Mouse (Mus musculus): ENCODE results near the gene Stxbp6. TPM values are rescaled to one million over a fixed set of nuclear protein-coding genes. Genes with fewer than 3 reads are reported as not detected.
A peak's percentile ranks its signal among the peaks of the same experiment; 100 is the strongest.

The Stxbp6 gene
- total and polyA plus RNA-seq, 2 experiments from 2014 or later, result 18.6 to 19.3 TPM

- Histone ChIP-seq H3K36me3 (ENCODE audit: insufficient read depth, low read length) (no peaks in the 10 kb centered on the region), H3K9ac (replicated peaks; ENCODE audit: low read length) (no peak overlapping the region), H3K4me2 (ENCODE audit: low read depth, low read length) (no peak overlapping the region), H3K9me3 (ENCODE audit: low read length) (no peaks in the 10 kb centered on the region), H3K27me3 (ENCODE audit: insufficient read depth, low read length) (no peaks in the 10 kb centered on the region), H3K27ac (no peak overlapping the region), H3K4me1 (ENCODE audit: insufficient read depth, low read length) (no peaks in the 10 kb centered on the region), H3K4me3 (ENCODE audit: low read length) (no peak overlapping the region)
- no peak for TF ChIP-seq CTCF (IDR thresholded peaks at IDR 0.05; ENCODE audit: low read depth)
- whole genome bisulfite sequencing, result 73% methylated on average over 8 of the region's 8 CpGs
- no peak for DNase-seq (ENCODE audit: low spot score)
- ATAC-seq, result no peak
Measured at GRCm38 (mm10) chr12:44939106-44939505, 135.4 kb downstream of the Stxbp6 start.

DNA sequence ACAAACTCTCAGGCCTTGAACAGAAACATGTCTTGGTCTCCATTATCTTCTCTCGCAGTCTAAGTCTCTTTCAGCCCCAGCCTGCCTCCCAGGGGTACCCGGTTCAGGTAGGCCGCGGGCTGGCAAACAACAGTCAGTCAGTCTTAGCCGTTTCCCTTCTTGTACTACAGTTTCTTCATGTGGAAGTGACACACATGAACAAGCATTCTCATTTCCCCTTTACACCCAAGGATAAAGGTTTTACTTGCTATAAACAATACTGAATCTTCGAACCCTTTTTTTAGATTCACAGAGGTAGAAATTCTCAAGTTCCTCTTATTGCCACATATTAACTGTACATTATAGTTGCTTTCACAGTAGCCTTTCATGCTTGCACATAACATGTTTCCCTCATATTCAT, 141.6 kb downstream of the Stxbp6 start:
- no peaks in the 10 kb centered on the region for H3K27me3 ChIP-seq (ENCODE audit: insufficient read depth, low read length)
- H3K4me3 ChIP-seq (ENCODE audit: low read length), result no peak overlapping the region
- DNase-seq (ENCODE audit: low spot score) (no peak), ATAC-seq (no peak)
- no peak overlapping the region for H3K9ac ChIP-seq (replicated peaks; ENCODE audit: low read length)
- 84% methylated on average over 6 of the region's 6 CpGs for WGBS
- no peaks in the 10 kb centered on the region for H3K4me1 ChIP-seq (ENCODE audit: insufficient read depth, low read length)
- no peaks in the 10 kb centered on the region for H3K36me3 ChIP-seq (ENCODE audit: insufficient read depth, low read length)
- TF ChIP-seq CTCF (IDR thresholded peaks at IDR 0.05; ENCODE audit: low read depth), result no peak
- no peak overlapping the region for H3K27ac ChIP-seq
- H3K9me3 ChIP-seq (ENCODE audit: low read length), result no peaks in the 10 kb centered on the region
- H3K4me2 ChIP-seq (ENCODE audit: low read depth, low read length), result no peak overlapping the region

- no peaks in the 10 kb centered on the region for H3K4me1 ChIP-seq (ENCODE audit: insufficient read depth, low read length)
- H3K4me2 ChIP-seq (ENCODE audit: low read depth, low read length), result no peak overlapping the region
- H3K36me3 ChIP-seq (ENCODE audit: insufficient read depth, low read length), result no peaks in the 10 kb centered on the region
- WGBS, result 82% methylated on average over 7 of the region's 7 CpGs
- H3K4me3 ChIP-seq (ENCODE audit: low read length), result no peak overlapping the region
- DNase-seq (ENCODE audit: low spot score), result no peak
- H3K27me3 ChIP-seq (ENCODE audit: insufficient read depth, low read length), result no peaks in the 10 kb centered on the region
- no peak for ATAC-seq
- no peak for TF ChIP-seq CTCF (IDR thresholded peaks at IDR 0.05; ENCODE audit: low read depth)
- no peaks in the 10 kb centered on the region for H3K9me3 ChIP-seq (ENCODE audit: low read length)
- H3K27ac ChIP-seq, result no peak overlapping the region
- H3K9ac ChIP-seq (replicated peaks; ENCODE audit: low read length), result no peak overlapping the region
Measured at GRCm38 (mm10) chr12:44931716-44932115, 142.8 kb downstream of the Stxbp6 start.

DNA sequence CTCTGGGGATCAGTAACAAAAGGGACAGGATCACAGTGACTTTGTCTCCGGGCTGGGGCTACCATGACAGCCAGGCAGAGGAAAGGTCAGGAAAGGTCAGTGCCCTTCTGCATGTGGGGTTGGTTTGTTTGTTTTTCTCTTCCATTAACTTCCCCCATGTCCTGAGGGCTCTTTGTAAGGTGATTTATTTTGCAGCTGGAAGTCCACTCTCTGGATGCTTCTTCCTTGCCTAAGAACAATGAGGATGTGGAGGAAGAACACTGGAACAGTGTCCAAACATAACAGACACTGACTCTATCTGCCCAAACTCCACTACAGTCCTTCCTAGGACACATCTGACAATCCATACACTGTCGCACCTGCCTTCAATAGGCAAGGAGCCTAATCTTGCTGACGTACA, 146.1 kb downstream of the Stxbp6 start:
- Histone ChIP-seq H3K36me3 (ENCODE audit: insufficient read depth, low read length) (no peaks in the 10 kb centered on the region), H3K4me1 (ENCODE audit: insufficient read depth, low read length) (no peaks in the 10 kb centered on the region), H3K9me3 (ENCODE audit: low read length) (no peaks in the 10 kb centered on the region), H3K9ac (replicated peaks; ENCODE audit: low read length) (no peak overlapping the region), H3K27me3 (ENCODE audit: insufficient read depth, low read length) (no peaks in the 10 kb centered on the region), H3K4me3 (ENCODE audit: low read length) (no peak overlapping the region), H3K4me2 (ENCODE audit: low read depth, low read length) (no peak overlapping the region), H3K27ac (no peak overlapping the region)
- WGBS, result 32% methylated on average over 3 of the region's 3 CpGs
- DNase-seq (ENCODE audit: low spot score), result no peak
- no peak for TF ChIP-seq CTCF (IDR thresholded peaks at IDR 0.05; ENCODE audit: low read depth)
- no peak for ATAC-seq

- Histone ChIP-seq H3K4me1 (ENCODE audit: insufficient read depth, low read length) (no peaks in the 10 kb centered on the region), H3K27me3 (ENCODE audit: insufficient read depth, low read length) (no peaks in the 10 kb centered on the region), H3K27ac (no peak overlapping the region), H3K9me3 (ENCODE audit: low read length) (no peaks in the 10 kb centered on the region), H3K9ac (replicated peaks; ENCODE audit: low read length) (no peak overlapping the region), H3K4me3 (ENCODE audit: low read length) (no peak overlapping the region), H3K4me2 (ENCODE audit: low read depth, low read length) (no peak overlapping the region), H3K36me3 (ENCODE audit: insufficient read depth, low read length) (no peaks in the 10 kb centered on the region)
- DNase-seq (ENCODE audit: low spot score), result peak; percentile 61
- 49% methylated on average over 3 of the region's 3 CpGs for WGBS
- no peak for TF ChIP-seq CTCF (IDR thresholded peaks at IDR 0.05; ENCODE audit: low read depth)
- ATAC-seq, result no peak
Measured at GRCm38 (mm10) chr12:44925901-44926300, 148.6 kb downstream of the Stxbp6 start.

DNA sequence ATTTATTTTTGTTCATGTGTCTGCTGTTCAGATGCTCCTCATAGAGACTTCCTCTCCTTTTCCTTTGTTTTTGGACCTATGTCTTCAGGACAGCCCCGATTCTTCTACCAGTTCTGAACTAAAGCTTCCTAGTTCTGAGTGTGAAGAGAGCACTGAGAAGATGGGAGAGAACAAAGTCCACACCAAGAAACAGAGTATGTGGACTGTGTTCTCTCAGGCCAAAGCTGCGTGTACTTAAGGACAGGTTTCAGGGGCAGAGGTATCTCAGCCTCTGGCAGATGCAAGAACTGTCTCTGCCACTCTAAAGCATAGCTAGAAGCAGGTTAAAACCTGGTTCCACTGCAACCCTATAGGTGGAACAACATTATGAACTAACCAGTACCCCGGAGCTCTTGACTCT, 151.2 kb downstream of the Stxbp6 start:
- Histone ChIP-seq H3K27ac (no peak overlapping the region), H3K9me3 (ENCODE audit: low read length) (no peaks in the 10 kb centered on the region), H3K9ac (replicated peaks; ENCODE audit: low read length) (no peak overlapping the region), H3K4me3 (ENCODE audit: low read length) (no peak overlapping the region), H3K4me2 (ENCODE audit: low read depth, low read length) (no peak overlapping the region), H3K36me3 (ENCODE audit: insufficient read depth, low read length) (no peaks in the 10 kb centered on the region), H3K4me1 (ENCODE audit: insufficient read depth, low read length) (no peaks in the 10 kb centered on the region), H3K27me3 (ENCODE audit: insufficient read depth, low read length) (no peaks in the 10 kb centered on the region)
- DNase-seq (ENCODE audit: low spot score) (no peak), ATAC-seq (no peak)
- TF ChIP-seq CTCF (IDR thresholded peaks at IDR 0.05; ENCODE audit: low read depth), result no peak
- 92% methylated on average over 3 of the region's 3 CpGs for WGBS

- no peaks in the 10 kb centered on the region for H3K9me3 ChIP-seq (ENCODE audit: low read length)
- no peak overlapping the region for H3K27ac ChIP-seq
- H3K27me3 ChIP-seq (ENCODE audit: insufficient read depth, low read length), result no peaks in the 10 kb centered on the region
- no peaks in the 10 kb centered on the region for H3K4me1 ChIP-seq (ENCODE audit: insufficient read depth, low read length)
- TF ChIP-seq CTCF (IDR thresholded peaks at IDR 0.05; ENCODE audit: low read depth), result no peak
- no peak overlapping the region for H3K4me3 ChIP-seq (ENCODE audit: low read length)
- H3K4me2 ChIP-seq (ENCODE audit: low read depth, low read length), result no peak overlapping the region
- 81% methylated on average over 4 of the region's 4 CpGs for WGBS
- no peak overlapping the region for H3K9ac ChIP-seq (replicated peaks; ENCODE audit: low read length)
- no peaks in the 10 kb centered on the region for H3K36me3 ChIP-seq (ENCODE audit: insufficient read depth, low read length)
- ATAC-seq (no peak), DNase-seq (ENCODE audit: low spot score) (no peak)
Measured at GRCm38 (mm10) chr12:44922241-44922640, 152.3 kb downstream of the Stxbp6 start.

All from hindbrain, postnatal 0 days (tissue).